Comparison of ENCODE assay signal across 8 mouse cellular contexts in the genomic region with DNA sequence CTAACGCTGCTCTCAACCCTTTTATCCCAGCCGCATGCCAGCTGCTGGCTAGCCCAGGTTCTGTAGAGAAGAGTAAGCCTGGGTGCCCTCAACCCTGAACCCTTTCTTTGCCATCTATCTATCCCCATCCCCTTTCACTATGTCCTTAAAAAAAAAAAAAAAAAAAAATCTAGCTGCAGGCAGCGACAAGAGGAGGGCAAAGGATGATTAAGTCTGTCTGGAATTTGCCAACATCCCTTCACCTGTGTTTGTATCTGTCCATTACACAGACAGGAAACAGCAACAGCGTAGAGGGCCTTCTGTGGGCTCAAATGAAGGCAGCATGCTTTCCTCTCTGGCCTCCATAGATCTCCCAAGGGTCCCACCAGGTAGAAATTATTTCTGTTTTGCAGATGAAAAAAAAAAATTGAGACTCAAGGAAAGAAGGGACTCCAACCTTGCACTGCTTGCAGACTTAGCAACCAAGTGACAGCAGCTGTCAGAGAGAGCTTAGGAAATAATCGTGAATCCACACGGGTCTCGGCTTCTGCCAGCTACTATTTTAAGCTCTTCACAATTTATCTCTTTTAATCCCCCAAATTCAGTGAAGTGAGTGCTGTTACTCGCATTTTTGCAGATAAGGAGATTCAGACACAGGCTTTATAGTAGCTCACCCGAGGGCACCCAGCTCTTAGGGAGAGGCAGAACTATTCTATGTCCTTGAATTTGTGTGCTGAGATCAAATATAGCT. TPM values are rescaled to one million over a fixed set of nuclear protein-coding genes. Genes with fewer than 3 reads are reported as not detected.
DNase-seq lines count a peak whose midpoint lies in the region; ATAC-seq lines count a peak whose summit lies in the region.

No protein-coding gene starts in this region.

- H3K27me3 ChIP-seq in heart, embryonic 15.5 days = no peaks in the 10 kb centered on the region
- H3K27me3 ChIP-seq in hindbrain, embryonic 13.5 days = 0 out of 2 replicates have a peak, but pooled peaks cover 3% of the 10 kb centered on the region
- no peaks in the 10 kb centered on the region for H3K27me3 ChIP-seq in midbrain, embryonic 13.5 days

- H3K27ac ChIP-seq in heart, embryonic 15.5 days = peak overlapping the region; percentile 97
- peak overlapping the region; percentile 99 for H3K27ac ChIP-seq in hindbrain, embryonic 13.5 days
- H3K27ac ChIP-seq in midbrain, embryonic 13.5 days = peak overlapping the region; percentile 98

- no peak for DNase-seq in heart, adult 9 months (ENCODE audit: low spot score in 2 of 2)
- DNase-seq in brain, adult 2 months (ENCODE audit: low read depth, low spot score) = peak; percentile 68
- no peak for DNase-seq in layer of hippocampus, postnatal 10 days (ENCODE audit: low spot score in 2 of 2)
- no peak for DNase-seq in gastrocnemius, postnatal 25 days
- no peak for DNase-seq in gastrocnemius, adult 18-20 months (ENCODE audit: low spot score)

- H3K36me3 ChIP-seq in heart, embryonic 15.5 days = no peaks in the 10 kb centered on the region
- no peaks in the 10 kb centered on the region for H3K36me3 ChIP-seq in hindbrain, embryonic 13.5 days
- H3K36me3 ChIP-seq in midbrain, embryonic 13.5 days = no peaks in the 10 kb centered on the region

- peak overlapping the region; percentile 91 for H3K4me3 ChIP-seq in heart, embryonic 15.5 days
- H3K4me3 ChIP-seq in hindbrain, embryonic 13.5 days = peak overlapping the region; percentile 87
- H3K4me3 ChIP-seq in midbrain, embryonic 13.5 days (replicated peaks) = peak overlapping the region; percentile 88

- 9% methylated on average over 9 of the region's 9 CpGs for WGBS in heart, embryonic 15.5 days
- 27% methylated on average over 9 of the region's 9 CpGs for WGBS in hindbrain, embryonic 13.5 days
- 13% methylated on average over 9 of the region's 9 CpGs for WGBS in midbrain, embryonic 13.5 days

- H3K9ac ChIP-seq in heart, embryonic 15.5 days = peak overlapping the region; percentile 87
- H3K9ac ChIP-seq in hindbrain, embryonic 13.5 days = peak overlapping the region; percentile 98
- peak overlapping the region; percentile 95 for H3K9ac ChIP-seq in midbrain, embryonic 13.5 days (replicated peaks)

- peaks cover 55% of the 10 kb centered on the region for H3K4me1 ChIP-seq in heart, embryonic 15.5 days (replicated peaks)
- H3K4me1 ChIP-seq in hindbrain, embryonic 13.5 days (replicated peaks) = peaks cover 45% of the 10 kb centered on the region
- peaks cover 38% of the 10 kb centered on the region for H3K4me1 ChIP-seq in midbrain, embryonic 13.5 days (replicated peaks)

- ATAC-seq in heart, embryonic 15.5 days (replicated peaks; ENCODE audit: insufficient number of reproducible peaks, insufficient read depth, low FRiP score, low read depth) = no peak
- ATAC-seq in hindbrain, embryonic 13.5 days (ENCODE audit: low FRiP score) = no peak; the same call in 1 of the 2 replicates
- ATAC-seq in midbrain, embryonic 13.5 days = no peak

- H3K4me2 ChIP-seq in heart, embryonic 15.5 days = peak overlapping the region; percentile 85
- peak overlapping the region; percentile 82 for H3K4me2 ChIP-seq in hindbrain, embryonic 13.5 days
- H3K4me2 ChIP-seq in midbrain, embryonic 13.5 days (replicated peaks) = peak overlapping the region; percentile 89

- no peaks in the 10 kb centered on the region for H3K9me3 ChIP-seq in heart, embryonic 15.5 days (replicated peaks)
- H3K9me3 ChIP-seq in hindbrain, embryonic 13.5 days = no peaks in the 10 kb centered on the region
- H3K9me3 ChIP-seq in midbrain, embryonic 13.5 days = no peaks in the 10 kb centered on the region

RNA-seq across cellular contexts. Expression of a gene that starts 0.6 kb away (rescaled TPM):
- 22.0 and 32.6 TPM in 2 replicates for polyA plus RNA-seq in heart, embryonic 15.5 days (2015; fragmentation: Nextera tagmentation; extraction: Ambion mirVana)
- 34.1 and 34.4 TPM in 2 replicates for polyA plus RNA-seq in hindbrain, embryonic 13.5 days (2015; fragmentation: Nextera tagmentation; extraction: Ambion mirVana)
- polyA plus RNA-seq in midbrain, embryonic 13.5 days (2015; fragmentation: Nextera tagmentation; extraction: Ambion mirVana) = 31.3 and 33.9 TPM in 2 replicates
- 10 to 100 TPM; 15.7 to 16.6 TPM for total RNA-seq in layer of hippocampus, postnatal 10 days (2021)
- total RNA-seq in gastrocnemius, postnatal 25 days (2021) = 10 to 100 TPM; 10.1 TPM
- total RNA-seq in gastrocnemius, adult 18-20 months (2021) = 10 to 100 TPM in 1 of 2 experiments, 1 to 10 TPM in 1; 8.5 to 13.5 TPM

RNA-seq across cellular contexts. Expression of a gene that starts 26.2 kb away (rescaled TPM):
- polyA plus RNA-seq in heart, embryonic 15.5 days (2015; fragmentation: Nextera tagmentation; extraction: Ambion mirVana) = 103 and 108 TPM in 2 replicates
- 140 and 144 TPM in 2 replicates for polyA plus RNA-seq in hindbrain, embryonic 13.5 days (2015; fragmentation: Nextera tagmentation; extraction: Ambion mirVana)
- 99.1 and 110 TPM in 2 replicates for polyA plus RNA-seq in midbrain, embryonic 13.5 days (2015; fragmentation: Nextera tagmentation; extraction: Ambion mirVana)
- 100 to 1,000 TPM; 625 to 664 TPM for total RNA-seq in layer of hippocampus, postnatal 10 days (2021)
- total RNA-seq in gastrocnemius, postnatal 25 days (2021) = 10 to 100 TPM; 92.9 to 99.0 TPM
- total RNA-seq in gastrocnemius, adult 18-20 months (2021) = 100 to 1,000 TPM; 116 to 123 TPM

Comparison
In these comparisons a context has a peak if more than half of its experiments do, and no peak if none do; other contexts are left out.
1. RNA of a gene that starts 26.2 kb away (total RNA-seq): 625 to 664 TPM in layer of hippocampus, postnatal 10 days; 116 to 123 TPM in gastrocnemius, adult 18-20 months and 92.9 to 99.0 TPM in gastrocnemius, postnatal 25 days; every median in the first group is over 4 times any median in the second.
2. Peak in every context shown above with its lines, with median percentiles within 50 percentile points of each other: H3K27ac ChIP-seq, H3K4me2 ChIP-seq, H3K4me3 ChIP-seq and H3K9ac ChIP-seq.